Mouse (Mus musculus) embryonic facial prominence, embryonic 11.5 days (tissue): ENCODE results near the gene Calcoco1. TPM values are rescaled to one million over a fixed set of nuclear protein-coding genes. Genes with fewer than 3 reads are reported as not detected.

Experiments used
- ATAC-seq: fragments of 200-750 bp; cut with Nextera tagmentation; replicated peaks from 2 replicates; pipeline ENCODE4 v1.8.0; 2017; ENCODE audit warnings: low read depth; ENCODE audit not compliant: insufficient number of reproducible peaks, low FRiP score, low TSS enrichment
- DNase-seq: peaks from one replicate; pipeline ENCODE4 v3.0.0-alpha.2; 2015; ENCODE audit warnings: low spot score
- H3K27ac ChIP-seq: fragments of 300-500 bp; sonication (generic); replicated peaks from 2 replicates; pipeline ENCODE4 v1.5.1; 2014; ENCODE audit warnings: mild to moderate bottlenecking, low read depth, low read length, control low read depth
- H3K27me3 ChIP-seq: fragments of 300-500 bp; sonication (generic); 2 replicates; pipeline ENCODE4 v1.6.1; 2014; ENCODE audit warnings: mild to moderate bottlenecking, low read length, moderate library complexity, mixed read lengths; ENCODE audit not compliant: control insufficient read depth, insufficient read depth
- H3K36me3 ChIP-seq: fragments of 300-500 bp; sonication (generic); replicated peaks from 2 replicates; pipeline ENCODE4 v1.6.1; 2014; ENCODE audit warnings: low read depth, mild to moderate bottlenecking, low read length, moderate library complexity, mixed read lengths; ENCODE audit not compliant: control insufficient read depth, insufficient read depth
- H3K4me1 ChIP-seq: fragments of 300-500 bp; sonication (generic); 2 replicates; pipeline ENCODE4 v1.6.1; 2014; ENCODE audit warnings: low read length, mixed read lengths; ENCODE audit not compliant: control insufficient read depth, insufficient read depth
- H3K4me2 ChIP-seq: fragments of 300-500 bp; sonication (generic); 2 replicates; pipeline ENCODE4 v1.6.1; 2014; ENCODE audit warnings: low read depth, mild to moderate bottlenecking, control low read depth, low read length, moderate library complexity
- H3K4me3 ChIP-seq: fragments of 300-500 bp; sonication (generic); 2 replicates; pipeline ENCODE4 v1.5.1; 2014; ENCODE audit warnings: low read depth, low read length, control low read depth
- H3K9ac ChIP-seq: fragments of 300-500 bp; sonication (generic); replicated peaks from 2 replicates; pipeline ENCODE4 v1.6.1; 2014; ENCODE audit warnings: mild to moderate bottlenecking, control low read depth, low read length
- H3K9me3 ChIP-seq: fragments of 300-500 bp; sonication (generic); replicated peaks from 2 replicates; pipeline ENCODE4 v1.6.1; 2016; ENCODE audit warnings: mild to moderate bottlenecking, low read length, inconsistent platforms, mixed read lengths; ENCODE audit not compliant: control insufficient read depth
- WGBS: fragments of 180-500 bp; shearing (Covaris S2); extraction: QIAGEN DNeasy Blood & Tissue Kit; methylation state at CpG from one replicate; pipeline ENCODE4 v1.1.7; 2014; 5-methylcytosine and 5-hydroxymethylcytosine counted together
- polyA plus RNA-seq: library from polyadenylated mRNA; unstranded; fragments of >200 nt; fragmentation: Nextera tagmentation; extraction: Ambion mirVana; gene quantifications from 2 replicates; pipeline ENCODE4 v1.2.1, GENCODE M21; 2014

Calcoco1 gene
- polyA plus RNA-seq, 1 experiment from 2014 or later: 32.2 TPM

DNA sequence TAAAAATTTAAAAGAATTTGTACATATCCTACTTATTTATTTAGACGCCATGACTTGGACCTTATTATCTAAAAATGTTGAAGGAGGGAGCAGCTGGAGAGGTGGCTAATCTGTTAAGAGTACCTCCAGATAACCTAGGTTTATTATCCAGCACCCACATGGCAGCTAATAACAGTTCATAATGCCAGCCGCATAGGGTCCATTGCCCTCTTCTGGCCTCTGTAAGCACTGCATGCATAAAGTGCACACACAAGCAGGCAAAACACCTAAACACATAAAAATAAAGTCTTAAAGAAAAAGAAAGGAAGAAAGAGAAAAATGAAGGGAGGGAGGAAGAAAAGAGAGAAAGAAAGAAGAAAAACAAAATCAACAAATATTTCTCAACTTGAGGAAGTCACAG is 45.6 kb downstream of the Calcoco1 start:
- H3K9me3 ChIP-seq: no peaks in the 10 kb centered on the region
- no peak overlapping the region for H3K4me3 ChIP-seq
- H3K4me2 ChIP-seq: no peak overlapping the region
- 87% methylated on average over 2 of the region's 2 CpGs for WGBS
- ATAC-seq: no peak
- H3K4me1 ChIP-seq: no peaks in the 10 kb centered on the region
- H3K9ac ChIP-seq: no peak overlapping the region
- no peaks in the 10 kb centered on the region for H3K27me3 ChIP-seq
- H3K36me3 ChIP-seq: no peaks in the 10 kb centered on the region
- H3K27ac ChIP-seq: no peak overlapping the region
- no peak for DNase-seq

DNA sequence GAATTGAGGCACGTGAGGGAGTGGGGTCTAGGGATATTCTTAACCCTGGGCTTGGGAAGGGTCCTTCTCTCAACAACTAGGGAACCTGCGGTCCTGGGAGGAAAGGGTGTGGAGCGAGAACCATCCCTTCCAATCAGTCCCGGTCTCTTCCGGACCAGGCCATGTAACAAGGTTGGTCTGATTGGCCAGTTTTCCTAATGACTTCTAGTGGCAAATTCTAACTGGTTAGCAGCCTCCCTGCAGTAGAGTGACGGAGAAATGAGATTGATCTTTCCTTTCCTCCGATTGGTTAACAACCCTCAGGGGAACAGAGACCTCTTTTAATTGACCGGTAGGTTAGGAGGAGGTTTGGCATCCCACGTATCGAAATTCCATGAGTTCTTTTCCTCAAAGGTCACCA is 48.4 kb downstream of the Calcoco1 start:
- ATAC-seq (peak; percentile 58; the same call in 1 of the 2 replicates), DNase-seq (peak; percentile 83)
- no peak overlapping the region for H3K9ac ChIP-seq
- H3K4me2 ChIP-seq: peak overlapping the region; percentile 8
- no peaks in the 10 kb centered on the region for H3K36me3 ChIP-seq
- no peaks in the 10 kb centered on the region for H3K4me1 ChIP-seq
- 3% methylated on average over 10 of the region's 10 CpGs for WGBS
- H3K4me3 ChIP-seq: no peak overlapping the region
- no peaks in the 10 kb centered on the region for H3K9me3 ChIP-seq
- no peaks in the 10 kb centered on the region for H3K27me3 ChIP-seq
- H3K27ac ChIP-seq: peak overlapping the region; percentile 64

DNA sequence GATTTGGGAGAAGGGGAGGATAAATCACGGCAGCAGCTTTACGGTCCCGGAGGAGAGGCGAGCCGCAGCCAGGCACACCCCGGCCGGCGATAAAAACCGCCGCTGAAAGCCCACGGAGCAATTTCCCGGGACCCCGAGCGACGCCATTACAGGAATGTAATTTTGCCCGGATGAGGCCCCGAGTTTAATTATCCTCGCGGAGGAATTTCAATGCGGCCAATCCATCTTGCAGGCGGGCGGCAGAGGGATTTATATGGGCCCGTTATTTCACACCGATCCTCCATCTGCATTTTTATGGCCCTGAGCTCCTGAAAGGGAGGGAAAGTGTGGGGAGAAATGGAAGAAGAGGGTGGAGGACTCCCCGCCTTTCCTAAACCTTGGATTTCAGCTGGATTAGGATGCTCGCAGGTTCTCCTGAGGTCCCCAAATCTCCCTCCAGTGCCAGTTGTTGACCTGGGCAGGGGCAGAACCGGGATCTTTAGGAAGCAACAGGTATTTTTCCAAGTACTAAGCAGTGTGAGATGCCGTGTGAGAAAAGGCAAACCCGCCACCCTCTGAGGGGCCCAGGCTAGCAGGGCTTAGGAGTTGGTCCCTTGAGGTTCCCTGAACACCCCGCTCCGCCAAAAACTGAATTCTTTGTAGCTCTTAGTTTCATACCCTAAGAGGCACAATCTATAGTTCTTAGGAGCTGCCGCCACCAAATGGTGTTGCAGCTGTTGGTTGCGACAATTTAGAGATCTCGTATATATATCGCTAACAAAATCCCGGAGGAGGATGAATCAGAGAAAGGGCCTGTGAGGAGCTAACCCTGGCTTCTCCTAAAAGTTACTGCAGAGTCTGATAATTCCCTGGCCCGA is 49.5 kb downstream of the Calcoco1 start, which contains the start of gene Atp5g2:
Atp5g2 (minus strand) TSS at position 138 of the 857 bp plus-strand sequence.
- Histone ChIP-seq H3K4me3 (peak within 1 kb of the TSS; percentile 43), H3K9me3 (no peaks in the 10 kb centered on the region), H3K4me1 (no peaks in the 10 kb centered on the region), H3K27me3 (no peaks in the 10 kb centered on the region), H3K27ac (peak within 1 kb of the TSS; percentile 99), H3K9ac (peak within 1 kb of the TSS; percentile 90), H3K36me3 (no peaks in the 10 kb centered on the region), H3K4me2 (peak within 1 kb of the TSS; percentile 72)
- DNase-seq (peak; percentile 73), ATAC-seq (0 out of 2 replicates have a peak, but pooled peaks have one; percentile 7)
- 3% methylated on average over 37 of the region's 37 CpGs for WGBS

DNA sequence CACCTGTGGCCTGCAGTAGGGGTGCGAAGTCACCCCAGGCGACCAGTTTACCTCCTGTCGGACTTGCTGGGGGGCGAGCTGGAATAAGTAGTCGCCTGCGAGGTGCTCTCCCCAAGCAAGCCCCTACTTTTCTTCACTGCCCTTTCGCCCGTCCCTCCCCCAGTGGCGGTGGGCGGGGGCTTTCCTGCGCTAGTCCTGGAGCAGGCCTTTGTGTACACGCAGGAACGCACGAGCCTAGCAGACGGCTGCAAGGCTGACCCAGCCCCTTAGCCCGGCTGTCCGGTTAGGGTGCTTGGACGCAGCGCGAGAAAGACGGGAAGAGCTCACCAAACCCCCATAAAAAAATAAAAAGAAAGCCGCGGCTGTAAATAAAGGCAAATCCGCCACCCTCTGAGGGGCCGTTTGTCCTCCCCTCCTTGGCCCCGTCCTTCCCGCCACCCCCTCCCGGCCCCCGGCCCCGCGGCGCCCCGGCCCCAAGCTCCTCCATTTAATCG is 50.2 kb downstream of the Calcoco1 start:
- H3K9ac ChIP-seq: peak overlapping the region; percentile 90
- peak overlapping the region; percentile 43 for H3K4me3 ChIP-seq
- no peaks in the 10 kb centered on the region for H3K27me3 ChIP-seq
- peak; percentile 69 for ATAC-seq
- H3K4me2 ChIP-seq: peak overlapping the region; percentile 72
- no peaks in the 10 kb centered on the region for H3K4me1 ChIP-seq
- peaks cover 2% of the 10 kb centered on the region for H3K36me3 ChIP-seq
- peak overlapping the region; percentile 99 for H3K27ac ChIP-seq
- H3K9me3 ChIP-seq: no peaks in the 10 kb centered on the region
- DNase-seq: peak; percentile 87
- under 1% methylated on average over 31 of the region's 34 CpGs for WGBS

DNA sequence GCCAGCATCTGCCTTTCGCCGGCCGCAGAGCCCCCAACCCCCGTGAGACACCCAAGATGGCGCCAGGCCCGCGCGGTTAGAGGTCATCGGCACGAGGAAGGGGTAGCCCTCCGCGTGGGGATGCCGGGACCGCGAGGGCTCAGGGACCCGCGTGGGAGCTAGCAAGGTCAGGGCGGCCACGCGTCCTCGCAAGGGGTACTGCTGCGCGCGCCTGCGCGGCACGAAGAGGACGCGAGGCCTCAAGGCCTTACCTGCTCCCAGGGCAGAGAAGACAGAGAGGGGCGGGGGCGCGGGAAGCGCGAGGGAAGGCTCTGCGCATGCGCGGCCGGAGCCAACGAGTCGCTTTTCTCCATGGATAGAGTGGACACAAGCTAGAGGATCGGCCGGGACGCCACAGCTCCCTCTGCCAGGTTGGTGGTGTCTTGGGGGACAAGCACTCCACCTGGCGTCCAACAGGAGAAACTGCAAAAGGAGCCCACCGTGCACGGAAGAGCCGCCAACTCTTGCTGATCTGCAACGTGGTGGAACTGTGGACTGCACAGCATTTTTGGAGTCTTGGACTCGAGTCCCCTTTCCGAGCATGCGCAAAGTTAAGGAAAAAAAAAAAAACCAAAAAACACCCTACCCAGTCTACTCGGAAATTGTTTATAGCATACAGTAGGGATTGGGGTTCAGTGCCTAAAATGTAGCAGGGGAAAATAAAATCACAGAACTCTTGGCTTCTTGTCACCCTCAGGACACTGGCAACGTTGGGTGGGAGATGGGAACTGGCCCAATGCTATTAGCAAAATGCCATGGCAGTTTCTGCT is 51.0 kb downstream of the Calcoco1 start:
- H3K36me3 ChIP-seq: peaks cover 6% of the 10 kb centered on the region

DNA sequence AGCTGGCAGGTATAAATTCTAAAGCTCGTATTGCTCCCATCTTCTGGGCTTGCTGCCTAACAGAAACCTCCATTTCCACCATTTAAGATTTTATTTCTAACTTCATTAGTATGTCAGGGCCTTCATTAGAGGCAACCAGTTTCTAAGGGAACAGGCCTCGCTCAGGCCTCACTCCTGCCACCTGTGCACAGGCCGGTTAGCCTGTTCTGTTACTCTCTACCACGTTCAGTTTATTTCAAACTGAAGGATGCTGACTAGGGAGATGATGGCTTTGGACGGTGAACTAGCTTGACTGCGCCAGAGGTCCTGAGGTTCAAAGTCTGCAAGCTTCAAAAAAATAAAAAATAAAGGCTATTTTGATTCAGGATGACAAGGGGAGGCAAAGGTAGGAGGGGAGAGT is 51.7 kb downstream of the Calcoco1 start:
- 18% methylated on average over 6 of the region's 6 CpGs for WGBS
- Histone ChIP-seq H3K27me3 (no peaks in the 10 kb centered on the region), H3K27ac (peak overlapping the region; percentile 99), H3K4me1 (no peaks in the 10 kb centered on the region), H3K36me3 (peaks cover 6% of the 10 kb centered on the region), H3K9ac (peak overlapping the region; percentile 99), H3K4me2 (peak overlapping the region; percentile 80), H3K9me3 (no peaks in the 10 kb centered on the region), H3K4me3 (peak overlapping the region; percentile 75)
- no peak for ATAC-seq
- no peak for DNase-seq

More for the DNA sequence above, 51.0 kb downstream of the Calcoco1 start:
- Histone ChIP-seq H3K4me3 (peak overlapping the region; percentile 75), H3K27ac (peak overlapping the region; percentile 99), H3K4me2 (peak overlapping the region; percentile 80), H3K9me3 (no peaks in the 10 kb centered on the region), H3K4me1 (no peaks in the 10 kb centered on the region), H3K27me3 (no peaks in the 10 kb centered on the region), H3K9ac (peak overlapping the region; percentile 99)
- ATAC-seq (peak; percentile 91), DNase-seq (peak; percentile 99)
- under 1% methylated on average over 53 of the region's 53 CpGs for WGBS

DNA sequence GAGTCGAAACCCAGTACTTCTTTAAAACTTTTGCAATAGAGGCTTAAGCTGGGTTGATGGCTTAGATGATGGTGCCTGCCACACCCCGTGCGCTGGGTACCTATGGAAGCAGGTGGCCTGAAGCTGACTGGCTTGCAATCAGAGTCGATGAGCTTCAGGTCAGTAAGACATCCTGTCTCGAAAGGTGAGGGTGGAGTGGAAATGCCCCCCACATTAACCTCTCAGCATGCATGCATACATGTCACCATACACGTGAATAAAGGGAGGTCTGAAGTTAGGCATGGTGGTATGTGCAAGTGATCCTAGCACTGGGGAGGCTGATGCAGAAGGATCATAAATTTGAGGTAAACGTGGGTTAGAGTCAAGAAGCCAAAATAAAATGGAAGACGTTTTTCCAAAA is 52.4 kb downstream of the Calcoco1 start:
- no peaks in the 10 kb centered on the region for H3K4me1 ChIP-seq
- DNase-seq (no peak), ATAC-seq (no peak)
- H3K36me3 ChIP-seq: peaks cover 6% of the 10 kb centered on the region
- WGBS: 87% methylated on average over 8 of the region's 8 CpGs
- no peaks in the 10 kb centered on the region for H3K27me3 ChIP-seq
- no peak overlapping the region for H3K4me3 ChIP-seq
- H3K9me3 ChIP-seq: no peaks in the 10 kb centered on the region
- no peak overlapping the region for H3K9ac ChIP-seq
- no peak overlapping the region for H3K4me2 ChIP-seq
- no peak overlapping the region for H3K27ac ChIP-seq
